Mouse (Mus musculus) urinary bladder, postnatal 36 days (tissue): ENCODE results near the gene Fcer1g.
A peak's percentile ranks its signal among the peaks of the same experiment; 100 is the strongest.

Source experiments
- DNase-seq, 2 experiments: peaks; one replicate each; pipeline ENCODE4 v3.0.0; 2022; ENCODE audit warnings: low spot score in 2 of 2, mixed read lengths in 1 of 2

Fcer1g gene

GRCm38 (mm10) chr1:171216241-171216955, 17.8 kb downstream of the Fcer1g start:
- no peak for DNase-seq

- DNase-seq = no peak
Measured at GRCm38 (mm10) chr1:171213801-171214496, 20.2 kb downstream of the Fcer1g start, which contains the start of gene Nr1i3. Gene Nr1i3 (plus strand): TSS chr1:171213970.

- no peak for DNase-seq
Measured at GRCm38 (mm10) chr1:171212854-171213253, 21.3 kb downstream of the Fcer1g start.

- DNase-seq = no peak
Measured at GRCm38 (mm10) chr1:171209409-171209808, 24.8 kb downstream of the Fcer1g start.

GRCm38 (mm10) chr1:171205704-171206493, 28.3 kb downstream of the Fcer1g start:
- DNase-seq = no peak

- no peak for DNase-seq
Measured at GRCm38 (mm10) chr1:171204249-171204644, 29.9 kb downstream of the Fcer1g start.

- DNase-seq = no peak
Measured at GRCm38 (mm10) chr1:171203471-171204248, 30.5 kb downstream of the Fcer1g start.

GRCm38 (mm10) chr1:171200769-171201168, 33.4 kb downstream of the Fcer1g start:
- no peak for DNase-seq

GRCm38 (mm10) chr1:171199532-171199931, 34.6 kb downstream of the Fcer1g start:
- DNase-seq = no peak

GRCm38 (mm10) chr1:171195887-171196397, 38.2 kb downstream of the Fcer1g start, which contains the start of gene Pcp4l1:
Gene Pcp4l1 (minus strand): TSS chr1:171196268.
- peak in 1 of 2 experiments; percentile 47 for DNase-seq

GRCm38 (mm10) chr1:171195046-171195822, 38.9 kb downstream of the Fcer1g start:
- no peak for DNase-seq

- no peak for DNase-seq
Measured at GRCm38 (mm10) chr1:171193911-171194830, 40.0 kb downstream of the Fcer1g start.

- DNase-seq = no peak
Measured at GRCm38 (mm10) chr1:171193093-171193840, 40.9 kb downstream of the Fcer1g start.

GRCm38 (mm10) chr1:171192283-171192682, 41.9 kb downstream of the Fcer1g start:
- DNase-seq = no peak

GRCm38 (mm10) chr1:171190832-171191231, 43.3 kb downstream of the Fcer1g start:
- no peak for DNase-seq

- DNase-seq = no peak
Measured at GRCm38 (mm10) chr1:171189476-171190114, 44.6 kb downstream of the Fcer1g start.

GRCm38 (mm10) chr1:171189046-171189445, 45.1 kb downstream of the Fcer1g start:
- DNase-seq = no peak
